Mouse (Mus musculus) mesoderm, embryonic 11.5 days (tissue): ENCODE measurements around the gene Pepd.

Experiments
- DNase-seq: peaks from one replicate; pipeline ENCODE4 v3.0.0-alpha.2; 2012; ENCODE audit warnings: low read depth, low spot score

Pepd gene

GRCm38 (mm10) chr7:34930263-34930757 lies 18.1 kb downstream of the Pepd start:
- no peak for DNase-seq

GRCm38 (mm10) chr7:34932631-34933030 lies 20.5 kb downstream of the Pepd start:
- no peak for DNase-seq

GRCm38 (mm10) chr7:34933142-34933541 lies 21.0 kb downstream of the Pepd start:
- DNase-seq: no peak

- no peak for DNase-seq
Measured at GRCm38 (mm10) chr7:34936347-34936746, 24.2 kb downstream of the Pepd start.

- peak; percentile 53 for DNase-seq
Measured at GRCm38 (mm10) chr7:34938636-34939261, 26.6 kb downstream of the Pepd start.

GRCm38 (mm10) chr7:34939262-34939951 lies 27.2 kb downstream of the Pepd start:
- DNase-seq: peak; percentile 72

GRCm38 (mm10) chr7:34939952-34940312 lies 27.8 kb downstream of the Pepd start:
- peak; percentile 55 for DNase-seq

- no peak for DNase-seq
Measured at GRCm38 (mm10) chr7:34943581-34944123, 31.5 kb downstream of the Pepd start.

- DNase-seq: no peak
Measured at GRCm38 (mm10) chr7:34946269-34946925, 34.2 kb downstream of the Pepd start.

- no peak for DNase-seq
Measured at GRCm38 (mm10) chr7:34954548-34954947, 42.4 kb downstream of the Pepd start.

GRCm38 (mm10) chr7:34955295-34955694 lies 43.1 kb downstream of the Pepd start:
- no peak for DNase-seq

GRCm38 (mm10) chr7:34957138-34957537 lies 45.0 kb downstream of the Pepd start:
- DNase-seq: no peak

GRCm38 (mm10) chr7:34963889-34964645 lies 51.9 kb downstream of the Pepd start:
- DNase-seq: no peak

- no peak for DNase-seq
Measured at GRCm38 (mm10) chr7:34967362-34967761, 55.2 kb downstream of the Pepd start.

GRCm38 (mm10) chr7:34968749-34969433 lies 56.7 kb downstream of the Pepd start:
- no peak for DNase-seq

GRCm38 (mm10) chr7:34971826-34972225 lies 59.6 kb downstream of the Pepd start:
- no peak for DNase-seq

- DNase-seq: no peak
Measured at GRCm38 (mm10) chr7:34972990-34973440, 60.8 kb downstream of the Pepd start.

GRCm38 (mm10) chr7:34973877-34974276 lies 61.7 kb downstream of the Pepd start:
- DNase-seq: no peak

GRCm38 (mm10) chr7:34975913-34976312 lies 63.7 kb downstream of the Pepd start:
- no peak for DNase-seq

GRCm38 (mm10) chr7:34977403-34977802 lies 65.2 kb downstream of the Pepd start:
- no peak for DNase-seq

- DNase-seq: no peak
Measured at GRCm38 (mm10) chr7:34981803-34982202, 69.6 kb downstream of the Pepd start.
